Mouse (Mus musculus) embryonic fibroblast, embryonic 13.5 days (primary cell): ENCODE data around the gene Gga2.

Experiments
- CTCF ChIP-seq: IDR thresholded peaks from 2 replicates; pipeline ENCODE4 v1.5.1; 2011; ENCODE audit warnings: mild to moderate bottlenecking, control low read depth, low read length, moderate library complexity, borderline replicate concordance; ENCODE audit not compliant: insufficient read depth
- POLR2A ChIP-seq: IDR thresholded peaks from 2 replicates; pipeline ENCODE4 v1.6.1; 2011; ENCODE audit warnings: low read depth, mild to moderate bottlenecking, control low read depth, low read length, moderate library complexity

DNA sequence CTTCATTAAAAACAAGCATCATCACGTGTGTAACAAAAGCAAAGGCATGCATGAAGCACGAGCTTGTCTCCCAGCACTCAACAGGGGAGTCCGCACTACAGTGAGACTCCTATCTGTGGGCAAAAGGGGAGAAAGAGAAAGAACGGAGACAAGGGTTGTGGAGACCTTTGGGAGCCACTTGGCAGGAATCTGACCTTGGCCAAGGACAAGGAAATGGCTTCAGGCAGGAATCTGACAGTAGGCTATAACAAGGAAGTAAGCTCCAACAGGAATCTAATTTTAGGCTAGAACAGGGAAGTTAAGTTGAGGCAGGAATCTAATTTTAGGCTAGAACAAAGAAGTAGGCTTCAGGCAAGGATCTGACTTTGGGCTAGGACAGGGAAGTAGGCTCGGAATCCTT lies 25.1 kb downstream of the Gga2 start:
- no peak for TF ChIP-seq CTCF
- no peak for TF ChIP-seq POLR2A
